ENCODE assay signal across 7 mouse cellular contexts in genomic region chr8:71366771-71367528, GRCm38 (mm10). TPM values are rescaled to one million over a fixed set of nuclear protein-coding genes. Genes with fewer than 3 reads are reported as not detected.
DNase-seq lines count a peak whose midpoint lies in the region; ATAC-seq and TF ChIP-seq lines count a peak whose summit lies in the region.

Gene Use1, plus strand, starts transcription at chr8:71366848.

- H3K36me3 ChIP-seq in embryonic facial prominence, embryonic 12.5 days = peaks cover 9% of the 10 kb centered on the region
- no peaks in the 10 kb centered on the region for H3K36me3 ChIP-seq in kidney, adult 2 months (ENCODE audit: control insufficient read depth, insufficient read depth, low read length)
- peaks cover 19% of the 10 kb centered on the region for H3K36me3 ChIP-seq in limb, embryonic 12.5 days
- 0 out of 2 replicates have a peak, but pooled peaks cover 3% of the 10 kb centered on the region for H3K36me3 ChIP-seq in midbrain, embryonic 15.5 days (replicated peaks)
- H3K36me3 ChIP-seq in spleen, adult 2 months (ENCODE audit: control insufficient read depth, insufficient read depth, low read length) = no peaks in the 10 kb centered on the region

- H3K9me3 ChIP-seq in embryonic facial prominence, embryonic 12.5 days = no peaks in the 10 kb centered on the region
- no peaks in the 10 kb centered on the region for H3K9me3 ChIP-seq in limb, embryonic 12.5 days
- no peaks in the 10 kb centered on the region for H3K9me3 ChIP-seq in midbrain, embryonic 15.5 days

- peak within 1 kb of the TSS; percentile 74 for H3K9ac ChIP-seq in embryonic facial prominence, embryonic 12.5 days
- H3K9ac ChIP-seq in limb, embryonic 12.5 days (replicated peaks) = peak within 1 kb of the TSS; percentile 64
- H3K9ac ChIP-seq in midbrain, embryonic 15.5 days = peak within 1 kb of the TSS; percentile 57

- H3K27me3 ChIP-seq in embryonic facial prominence, embryonic 12.5 days = no peaks in the 10 kb centered on the region
- H3K27me3 ChIP-seq in kidney, adult 2 months (replicated peaks; ENCODE audit: control insufficient read depth, insufficient read depth, low read length) = no peaks in the 10 kb centered on the region
- no peaks in the 10 kb centered on the region for H3K27me3 ChIP-seq in limb, embryonic 12.5 days
- no peaks in the 10 kb centered on the region for H3K27me3 ChIP-seq in midbrain, embryonic 15.5 days (replicated peaks)
- H3K27me3 ChIP-seq in spleen, adult 2 months (ENCODE audit: control insufficient read depth, insufficient read depth, low read length) = no peaks in the 10 kb centered on the region

- WGBS in embryonic facial prominence, embryonic 12.5 days = under 1% methylated on average over 56 of the region's 56 CpGs
- under 1% methylated on average over 56 of the region's 56 CpGs for WGBS in kidney, adult 2 months
- WGBS in limb, embryonic 12.5 days = under 1% methylated on average over 56 of the region's 56 CpGs
- WGBS in midbrain, embryonic 15.5 days = under 1% methylated on average over 56 of the region's 56 CpGs
- under 1% methylated on average over 56 of the region's 56 CpGs for WGBS in spleen, adult 2 months

- peak; percentile 65 for TF ChIP-seq POLR2A in kidney, adult 2 months (IDR thresholded peaks at IDR 0.05; ENCODE audit: low read depth, low read length)
- TF ChIP-seq POLR2A in spleen, adult 2 months (IDR thresholded peaks at IDR 0.05; ENCODE audit: low read depth, low read length) = peak; percentile 25

- H3K27ac ChIP-seq in embryonic facial prominence, embryonic 12.5 days = peak within 1 kb of the TSS; percentile 89
- H3K27ac ChIP-seq in kidney, adult 2 months (ENCODE audit: insufficient read depth, low read depth, low read length) = peak within 1 kb of the TSS; percentile 94
- peak within 1 kb of the TSS; percentile 89 for H3K27ac ChIP-seq in limb, embryonic 12.5 days
- H3K27ac ChIP-seq in midbrain, embryonic 15.5 days = peak within 1 kb of the TSS; percentile 93
- H3K27ac ChIP-seq in spleen, adult 2 months (ENCODE audit: insufficient read depth, low read length) = peak within 1 kb of the TSS; percentile 96

- peak within 1 kb of the TSS; percentile 79 for H3K4me2 ChIP-seq in embryonic facial prominence, embryonic 12.5 days (replicated peaks)
- H3K4me2 ChIP-seq in limb, embryonic 12.5 days = peak within 1 kb of the TSS; percentile 86
- peak within 1 kb of the TSS; percentile 80 for H3K4me2 ChIP-seq in midbrain, embryonic 15.5 days

- H3K4me3 ChIP-seq in embryonic facial prominence, embryonic 12.5 days = peak within 1 kb of the TSS; percentile 60
- H3K4me3 ChIP-seq in kidney, adult 2 months (ENCODE audit: insufficient read depth, low read depth, low read length) = peak within 1 kb of the TSS; percentile 76
- H3K4me3 ChIP-seq in limb, embryonic 12.5 days (replicated peaks) = peak within 1 kb of the TSS; percentile 61
- H3K4me3 ChIP-seq in midbrain, embryonic 15.5 days = peak within 1 kb of the TSS; percentile 61
- peak within 1 kb of the TSS; percentile 85 for H3K4me3 ChIP-seq in spleen, adult 2 months (ENCODE audit: extremely low read depth, insufficient read depth, insufficient read length)

- H3K4me1 ChIP-seq in embryonic facial prominence, embryonic 12.5 days = peaks cover 11% of the 10 kb centered on the region
- no peaks in the 10 kb centered on the region; the same call in 1 of the 2 replicates for H3K4me1 ChIP-seq in kidney, adult 2 months (ENCODE audit: control insufficient read depth, insufficient read depth, low read length)
- H3K4me1 ChIP-seq in limb, embryonic 12.5 days (replicated peaks) = peaks cover 19% of the 10 kb centered on the region
- peaks cover 31% of the 10 kb centered on the region for H3K4me1 ChIP-seq in midbrain, embryonic 15.5 days
- H3K4me1 ChIP-seq in spleen, adult 2 months (ENCODE audit: control insufficient read depth, insufficient read depth, insufficient read length) = no peaks in the 10 kb centered on the region

- DNase-seq in adrenal gland, postnatal 14 days = peak; percentile 93
- DNase-seq in heart, adult 18-20 months = peak; percentile 94 to 97
- DNase-seq in kidney, adult 2 months = peak; percentile 97
- DNase-seq in spleen, adult 2 months (ENCODE audit: low read depth in 1 of 2, low spot score in 2 of 2) = peak; percentile 88 to 90

- ATAC-seq in embryonic facial prominence, embryonic 12.5 days (ENCODE audit: insufficient number of reproducible peaks, insufficient read depth, low FRiP score, low TSS enrichment) = peak; percentile 76
- peak; percentile 68 for ATAC-seq in limb, embryonic 12.5 days (ENCODE audit: insufficient number of reproducible peaks, insufficient read depth, low FRiP score, low TSS enrichment, low read depth)
- peak; percentile 84 for ATAC-seq in midbrain, embryonic 15.5 days (replicated peaks)

- TF ChIP-seq CTCF in kidney, adult 2 months (conservative IDR thresholded peaks at IDR 0.05; ENCODE audit: insufficient read depth, insufficient read length, low read depth, low read length) = no peak
- TF ChIP-seq CTCF in spleen, adult 2 months (IDR thresholded peaks at IDR 0.05; ENCODE audit: extremely low read depth, insufficient read depth, insufficient read length, insufficient replicate concordance) = no peak

RNA-seq across cellular contexts. Expression of gene Use1, which starts in this region (rescaled TPM):
- total RNA-seq in adrenal gland, postnatal 14 days (2021) = 165 and 179 TPM in 2 replicates
- 85.4 and 89.2 TPM in 2 replicates for polyA plus RNA-seq in embryonic facial prominence, embryonic 12.5 days (2016; fragmentation: Nextera tagmentation; extraction: Ambion mirVana)
- 100 to 1,000 TPM; 163 to 174 TPM for total RNA-seq in heart, adult 18-20 months (2021)
- polyA plus RNA-seq in kidney, adult 2 months (2012; rRNA removed) = 111 and 127 TPM in 2 replicates
- polyA plus RNA-seq in limb, embryonic 12.5 days (2016; fragmentation: Nextera tagmentation; extraction: Ambion mirVana) = 92.7 and 100 TPM in 2 replicates
- 117 and 119 TPM in 2 replicates for polyA plus RNA-seq in midbrain, embryonic 15.5 days (2015; fragmentation: Nextera tagmentation; extraction: Ambion mirVana)
- polyA plus RNA-seq in spleen, adult 2 months (2012; rRNA removed) = 104 and 113 TPM in 2 replicates

Comparison
In these comparisons a context has a peak if more than half of its experiments do, and no peak if none do; other contexts are left out.
1. Peak in every context shown above with its lines: DNase-seq, ATAC-seq, H3K4me3 ChIP-seq and H3K27ac ChIP-seq.